Mouse (Mus musculus): ENCODE results near the gene Antxr1.

DNA sequence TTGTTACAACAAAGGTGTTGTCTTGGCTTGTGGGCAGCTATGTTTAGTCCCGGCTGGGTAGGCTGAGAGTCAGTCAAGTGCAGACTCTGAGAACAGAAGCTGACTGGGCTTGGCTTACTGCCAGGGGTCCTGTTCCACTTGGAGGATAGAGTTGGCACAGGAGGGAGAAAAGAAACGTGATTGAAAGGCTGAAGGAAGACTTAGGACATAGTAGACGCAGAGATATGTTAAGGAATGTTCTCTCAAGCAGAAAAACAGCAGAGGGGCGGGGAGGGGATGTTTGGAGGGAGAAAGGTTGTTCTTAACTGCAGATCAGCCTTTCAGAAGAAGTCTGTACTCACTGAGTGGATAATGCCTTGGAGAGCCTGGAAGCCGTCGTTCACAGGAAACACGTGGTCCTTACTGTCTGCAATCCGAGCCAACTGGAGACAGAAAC, 53.3 kb downstream of the Antxr1 start:
- TF ChIP-seq CTCF (IDR thresholded peaks at IDR 0.05; ENCODE audit: low read depth, low read length): no peak
- no peak for TF ChIP-seq POLR2A (IDR thresholded peaks at IDR 0.05; ENCODE audit: extremely low read depth, insufficient read depth, low read length)
